Mouse (Mus musculus) heart, adult 2 months (tissue): ENCODE measurements around the gene Asxl1.

Experiments
- CTCF ChIP-seq: fragments of 200-600 bp; IDR thresholded peaks from 2 replicates; pipeline ENCODE4 v1.8.1; 2022; ENCODE audit warnings: antibody characterized with exemption, mild to moderate bottlenecking, moderate library complexity
- EP300 ChIP-seq: fragments of 200-500 bp; IDR thresholded peaks from 2 replicates; pipeline ENCODE4 v1.6.1; 2011; ENCODE audit warnings: low read depth, low read length, control low read depth; ENCODE audit not compliant: insufficient read depth

- TF ChIP-seq EP300 (no peak), CTCF (no peak)
These were observed 76.4 kb downstream of the Asxl1 start for GRCm38 (mm10) chr2:153422051-153422450.
